Mouse (Mus musculus) embryo, embryonic 10 days (tissue): ENCODE data around the gene Vmn2r32.
"Not testable (repeated sequence)": the region's sequence is repeated elsewhere in the genome, so short reads cannot be mapped to it uniquely, and the experiment has no call there.

Source experiments
- DNase-seq: peaks from one replicate; pipeline ENCODE4 v3.0.0-alpha.2; 2015; ENCODE audit warnings: low spot score

Vmn2r32 gene

GRCm38 (mm10) chr7:7479918-7480317 lies at the start of gene Vmn2r32:
Gene Vmn2r32 (minus strand): TSS chr7:7480018.
- DNase-seq, result not testable (repeated sequence)
